Mouse (Mus musculus) spleen, adult 12 weeks (tissue): ENCODE data around the gene Krt14.
"Not testable (repeated sequence)": the region's sequence is repeated elsewhere in the genome, so short reads cannot be mapped to it uniquely, and the experiment has no call there.

ENCODE experiments used
- DNase-seq: peaks from one replicate; pipeline ENCODE4 v3.0.0; 2022; ENCODE audit warnings: low spot score

Gene Krt14

DNA sequence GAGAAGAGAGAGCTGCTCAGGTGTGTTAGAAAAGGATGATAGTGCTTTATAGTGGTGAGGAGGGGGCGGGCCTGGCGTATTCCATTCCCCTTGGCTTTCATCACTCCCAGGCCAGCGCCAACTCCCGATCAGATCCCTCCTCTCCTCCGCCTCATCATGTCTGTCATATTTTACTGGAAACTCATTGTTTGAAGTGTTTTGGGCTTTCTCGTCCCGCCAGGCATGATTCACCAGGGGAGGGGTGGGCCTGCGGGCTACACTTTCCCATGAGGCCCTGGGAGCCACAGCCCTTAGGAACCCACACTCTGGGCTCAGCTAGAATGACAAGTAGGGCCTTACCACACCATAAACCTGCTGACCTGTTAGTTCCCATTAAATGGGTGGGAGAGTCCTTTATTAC, at the start of gene Krt14:
Krt14 (minus strand) TSS at position 51 of the 400 bp plus-strand sequence.
- no peak for DNase-seq

- no peak for DNase-seq
Measured at GRCm38 (mm10) chr11:100255514-100255913, 48.2 kb upstream of the Krt14 start.

DNA sequence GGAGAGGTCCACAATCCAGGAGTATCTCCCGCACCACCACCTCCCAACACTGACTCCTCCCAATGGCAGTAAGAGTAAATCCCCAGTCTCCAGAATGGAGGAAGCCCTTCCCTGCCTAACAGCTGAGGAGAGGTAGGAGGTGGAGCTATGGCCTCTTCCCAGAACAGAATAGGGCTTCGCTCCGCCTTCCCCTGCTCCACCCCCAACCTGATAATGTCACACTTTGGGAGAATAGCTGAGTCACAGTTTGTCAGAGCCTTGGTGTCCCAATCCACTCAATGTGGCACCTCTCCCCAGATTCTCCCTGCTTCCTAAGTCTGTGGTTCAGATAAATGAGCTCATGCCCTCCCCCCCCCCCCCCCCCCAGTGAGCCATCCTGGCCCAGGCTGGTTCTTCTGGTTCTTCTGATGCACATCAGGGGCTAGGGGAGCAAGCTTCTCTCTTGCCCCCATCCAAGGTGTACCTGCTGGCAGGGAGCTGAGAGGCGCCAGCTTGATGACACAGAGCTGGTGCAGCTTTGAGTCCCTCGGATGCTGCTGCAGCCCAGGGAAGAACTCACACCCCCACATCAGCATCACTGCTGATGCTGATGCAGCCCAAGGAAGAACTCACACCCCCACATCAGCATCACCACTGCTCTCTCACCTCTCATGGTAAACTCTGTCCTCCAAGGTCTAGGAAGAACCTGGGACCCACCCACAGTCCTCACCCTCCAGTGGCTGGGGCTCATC, 47.2 kb upstream of the Krt14 start:
- DNase-seq, result no peak

DNA sequence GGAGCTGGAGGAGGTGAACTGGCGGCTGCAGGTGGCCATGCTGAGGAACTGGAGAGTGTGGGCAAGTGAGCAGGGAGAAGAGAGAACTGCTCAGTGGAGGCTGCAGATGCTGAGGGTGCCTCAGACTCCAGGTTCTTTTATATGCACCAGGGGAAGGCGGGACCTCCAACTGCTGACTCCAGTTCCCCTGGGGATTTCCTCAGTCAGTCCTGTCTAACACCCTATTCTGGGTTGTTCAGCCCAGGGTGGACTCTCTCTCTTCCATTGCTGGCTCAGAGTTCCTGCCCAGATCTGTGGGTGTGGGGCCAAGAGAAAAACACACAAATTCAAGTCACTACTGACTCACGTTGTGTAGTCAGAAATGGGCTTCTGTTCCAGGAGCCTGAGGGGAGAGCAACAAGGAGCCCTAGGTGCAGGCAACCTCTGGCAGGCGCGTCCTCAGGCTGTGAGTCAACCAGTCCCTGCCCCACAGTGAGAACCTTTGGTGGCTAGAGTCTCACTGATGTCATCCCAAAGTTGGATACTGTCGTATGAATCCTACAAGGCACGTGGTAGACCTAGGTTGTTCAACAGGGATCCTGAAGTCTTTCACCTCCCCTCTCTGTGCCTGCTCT, 41.6 kb upstream of the Krt14 start, which contains the start of gene Krt16:
Krt16 (minus strand) TSS at position 51 of the 614 bp plus-strand sequence.
- DNase-seq, result no peak

GRCm38 (mm10) chr11:100246471-100246870, 39.1 kb upstream of the Krt14 start:
- not testable (repeated sequence) for DNase-seq

DNA sequence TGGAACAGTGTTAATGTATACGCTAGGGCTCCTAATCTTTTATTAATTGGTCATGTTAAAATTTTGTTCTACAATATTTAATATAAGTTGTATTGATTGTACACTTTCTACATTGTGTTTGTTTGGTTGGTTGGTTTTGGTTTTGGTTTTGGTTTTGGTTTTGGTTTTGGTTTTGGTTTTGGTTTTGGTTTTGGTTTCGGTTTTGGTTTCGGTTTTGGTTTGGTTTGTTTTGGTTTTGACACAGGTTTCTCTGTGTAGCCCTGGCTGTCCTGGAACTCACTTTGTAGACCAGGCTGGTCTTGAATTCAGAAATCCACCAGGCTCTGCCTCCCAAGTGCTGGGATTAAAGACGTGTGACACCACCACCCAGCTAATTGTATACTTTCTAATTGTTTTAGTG, 32.9 kb upstream of the Krt14 start:
- not testable (repeated sequence) for DNase-seq

GRCm38 (mm10) chr11:100221741-100222140, 14.4 kb upstream of the Krt14 start:
- DNase-seq, result no peak

DNA sequence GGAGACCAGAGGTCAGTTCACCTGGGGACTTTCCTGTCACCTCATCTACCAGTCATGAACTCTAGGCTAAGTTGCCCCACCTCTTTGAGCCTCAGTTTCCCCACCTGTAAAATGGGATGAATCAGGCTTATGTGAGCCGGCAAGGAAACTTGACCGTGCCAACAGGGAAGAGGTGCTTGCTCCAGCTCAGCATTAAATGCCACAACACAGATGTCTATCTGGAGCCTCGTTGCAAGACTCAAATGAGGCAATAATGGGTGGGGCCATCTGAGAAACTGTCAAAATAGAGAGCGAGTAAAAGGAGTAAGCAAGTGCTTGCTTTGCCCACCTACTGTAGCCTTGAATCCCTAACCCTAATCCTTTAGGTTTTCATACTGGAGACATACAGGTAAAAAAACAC, 12.0 kb upstream of the Krt14 start:
- DNase-seq, result no peak

GRCm38 (mm10) chr11:100208542-100208941, 1.2 kb upstream of the Krt14 start:
- no peak for DNase-seq

DNA sequence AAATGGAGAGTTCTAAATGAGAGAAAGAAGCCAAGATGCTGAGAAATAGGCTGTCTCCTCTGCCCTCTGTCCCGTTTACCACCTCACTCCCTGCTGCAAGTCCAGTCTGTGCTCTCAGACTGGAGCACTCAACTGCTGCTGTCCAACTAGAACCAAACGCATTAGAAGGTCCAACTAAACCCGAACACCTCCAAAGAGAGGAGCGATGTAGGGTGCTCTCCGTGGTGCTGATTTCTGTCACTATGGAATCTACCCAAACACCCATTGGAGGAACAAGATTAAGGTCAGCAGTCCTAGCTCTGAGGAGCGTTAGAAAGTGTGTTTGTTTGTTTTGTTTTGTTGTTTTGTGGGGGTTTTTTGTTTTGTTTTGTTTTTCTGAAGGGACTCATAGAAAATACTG, 3.9 kb downstream of the Krt14 start:
- DNase-seq, result no peak

DNA sequence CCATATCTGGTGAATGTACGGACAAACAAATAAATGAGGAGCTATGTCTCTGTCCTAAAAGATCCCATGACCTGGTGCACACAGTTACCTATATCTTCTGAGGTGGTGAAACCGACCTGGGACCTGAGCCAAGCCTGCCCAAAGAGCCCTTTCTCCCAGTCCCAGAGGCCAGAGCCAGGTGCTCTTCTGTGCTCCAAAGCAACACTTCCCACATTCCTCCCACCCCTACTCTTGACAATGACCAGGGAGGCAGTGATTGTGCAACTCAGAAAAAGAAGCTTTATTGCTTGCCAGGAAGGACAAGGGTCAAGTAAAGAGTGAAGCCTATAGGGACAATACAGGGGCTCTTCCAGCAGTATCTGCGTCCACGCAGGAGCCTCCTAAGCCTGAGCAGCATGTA, 4.4 kb downstream of the Krt14 start:
- no peak for DNase-seq

DNA sequence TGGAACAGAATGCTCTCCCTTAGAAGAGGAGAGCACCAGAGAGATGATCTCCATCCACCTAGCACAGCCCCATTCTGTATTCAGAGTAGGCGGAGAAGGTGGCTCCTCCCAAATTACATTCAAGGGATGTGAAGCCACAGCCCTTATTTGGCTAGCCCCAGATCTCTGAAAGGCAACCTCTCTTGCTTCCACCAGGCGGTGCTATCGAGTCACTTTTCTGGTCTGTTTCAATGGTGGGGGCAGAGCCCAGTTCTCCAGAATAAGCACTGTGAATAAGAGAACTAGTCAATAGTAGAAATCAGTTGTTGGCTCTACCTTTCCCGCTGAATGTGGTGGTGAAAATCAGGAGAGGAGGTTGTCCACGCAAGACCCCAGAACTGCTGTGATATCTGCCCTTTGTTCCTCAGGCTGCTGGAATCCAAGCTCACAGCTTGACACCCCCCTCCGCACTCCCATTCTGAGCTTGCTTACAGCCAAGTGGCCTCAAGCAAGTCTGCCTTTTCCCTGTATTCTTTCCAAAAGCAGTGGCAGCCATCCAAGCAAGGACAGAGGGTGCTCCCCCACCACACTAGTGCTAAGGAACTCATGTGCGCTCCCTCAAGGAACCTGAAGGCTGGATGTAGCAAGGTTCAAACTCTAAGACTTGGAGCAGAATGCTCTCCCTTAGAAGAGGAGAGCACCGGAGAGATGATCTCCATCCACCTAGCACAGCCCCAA, 7.1 kb downstream of the Krt14 start:
- DNase-seq, result no peak

DNA sequence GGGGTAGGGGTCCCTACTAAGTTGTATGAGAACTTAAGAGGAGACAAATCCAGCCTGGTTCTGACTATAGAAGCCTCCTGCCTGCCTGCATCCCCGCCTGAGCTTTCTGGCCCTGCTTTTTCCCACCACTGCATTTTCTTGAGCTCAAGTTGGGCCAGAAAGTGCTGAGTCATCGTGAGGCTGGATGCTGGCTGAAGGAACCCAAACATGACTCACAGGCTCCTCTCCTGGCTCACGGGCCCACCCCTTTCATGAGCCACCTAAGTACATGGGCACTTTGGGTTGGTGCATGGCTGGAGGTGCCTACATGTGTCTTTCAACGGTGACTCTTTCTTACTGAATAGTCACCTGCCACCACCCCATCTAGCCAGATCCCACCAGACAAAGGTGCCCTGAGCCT, 8.7 kb downstream of the Krt14 start:
- no peak for DNase-seq

DNA sequence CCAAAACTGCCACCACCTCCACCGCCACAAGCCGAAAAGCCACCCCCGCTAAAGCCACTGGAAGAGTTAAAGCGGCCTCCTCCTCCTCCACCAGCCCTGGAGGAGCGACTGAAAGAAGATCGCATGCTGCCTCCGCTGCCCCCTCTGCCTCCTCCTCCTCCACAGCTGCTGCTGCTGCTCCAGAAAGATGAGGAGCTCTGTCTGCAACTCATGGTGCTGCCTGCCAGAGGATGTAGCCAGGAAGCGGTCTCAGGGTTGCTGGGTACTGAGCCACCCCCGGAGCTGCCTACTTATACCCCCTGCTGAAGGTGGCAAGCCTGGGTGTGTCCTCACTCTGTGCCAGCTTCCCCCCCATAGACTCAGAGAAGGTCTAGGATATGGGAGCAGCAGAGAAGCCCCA, 14.4 kb downstream of the Krt14 start, which contains the start of gene Krt9:
Krt9 (minus strand) TSS at position 255 of the 400 bp plus-strand sequence.
- DNase-seq, result no peak

- no peak for DNase-seq
Measured at GRCm38 (mm10) chr11:100191820-100192219, 15.5 kb downstream of the Krt14 start.

DNA sequence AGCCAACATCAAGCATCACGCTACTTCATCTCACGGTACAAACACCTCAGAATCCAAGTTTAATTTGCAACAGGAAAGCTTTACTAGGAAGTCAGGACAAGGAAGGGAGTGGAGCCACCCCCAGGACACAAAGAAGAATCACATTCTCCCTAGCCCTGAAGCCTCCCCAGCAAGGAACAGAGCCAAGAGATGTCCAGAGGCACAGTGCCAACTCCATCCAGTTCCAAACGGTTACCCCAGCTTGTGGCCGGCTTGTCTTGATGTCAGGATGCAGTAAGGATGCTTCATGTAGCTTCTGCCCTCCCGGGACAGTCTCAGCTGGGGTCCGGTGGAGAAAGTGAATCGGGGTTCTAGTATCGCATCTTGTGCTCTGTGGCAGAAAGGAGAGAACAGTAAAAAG, 20.6 kb downstream of the Krt14 start:
- no peak for DNase-seq

- DNase-seq, result no peak
Measured at GRCm38 (mm10) chr11:100181725-100182124, 25.6 kb downstream of the Krt14 start.

DNA sequence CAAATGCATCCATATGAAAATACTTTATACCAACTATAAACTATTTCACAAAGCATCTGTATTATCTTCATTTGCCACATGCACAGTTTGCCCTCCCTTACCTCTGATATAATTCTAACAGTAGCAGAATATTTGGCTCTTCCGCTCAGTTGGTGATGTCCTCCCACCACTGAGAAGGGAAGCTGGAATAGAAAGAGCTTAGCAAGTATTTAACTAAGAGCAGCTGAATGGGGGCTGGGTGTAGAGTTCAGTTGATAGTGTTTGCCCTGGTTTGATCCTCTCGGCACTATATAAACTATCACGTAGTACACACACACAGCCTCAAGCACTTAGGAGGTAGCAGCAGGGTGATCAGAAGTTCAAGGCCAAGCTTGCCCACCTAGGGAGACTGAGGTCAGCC, 28.1 kb downstream of the Krt14 start:
- DNase-seq, result no peak

- no peak for DNase-seq
Measured at GRCm38 (mm10) chr11:100178307-100178706, 29.0 kb downstream of the Krt14 start.

DNA sequence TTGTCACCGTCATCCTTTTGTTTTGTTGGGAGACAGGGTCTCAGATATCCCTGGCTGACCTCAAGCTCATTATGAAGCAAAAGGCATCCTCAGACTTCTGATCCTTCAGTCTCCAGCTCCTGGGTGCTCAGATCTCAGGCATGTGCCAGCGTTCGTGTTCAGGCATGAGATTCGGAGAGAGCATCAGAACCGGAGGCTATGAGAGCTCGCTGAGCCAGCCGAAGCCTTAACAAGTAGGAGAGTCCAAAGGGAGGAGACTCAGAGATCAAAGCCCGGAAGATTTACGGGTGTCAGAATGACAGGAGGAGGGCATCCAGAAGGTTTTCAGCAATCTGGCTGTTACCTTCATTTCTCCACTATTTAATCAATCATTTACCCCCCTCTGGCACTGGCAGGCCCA, 30.6 kb downstream of the Krt14 start:
- DNase-seq, result no peak

GRCm38 (mm10) chr11:100168765-100169762, 38.3 kb downstream of the Krt14 start:
- peak; percentile 12 for DNase-seq

DNA sequence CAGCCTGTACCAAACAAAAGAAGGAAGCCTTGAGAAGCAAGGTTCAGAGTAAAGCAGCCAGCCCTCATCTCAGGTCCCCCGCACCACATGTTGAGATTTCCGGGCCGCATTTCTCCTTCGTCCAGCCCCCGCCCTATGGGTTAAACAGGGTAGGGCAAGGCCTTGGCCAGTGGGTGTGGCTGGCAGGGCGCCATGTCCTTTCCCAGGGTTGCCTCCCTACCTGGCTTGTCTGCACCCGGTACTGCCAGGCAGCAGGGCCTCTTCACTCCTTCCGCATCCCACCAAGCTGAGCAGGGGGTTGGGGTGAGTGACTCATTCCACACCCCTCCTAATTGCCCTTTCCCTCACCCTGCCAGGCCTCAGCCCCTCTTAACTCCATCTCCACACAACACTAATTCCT, 39.3 kb downstream of the Krt14 start:
- no peak for DNase-seq
